Mouse (Mus musculus) central nervous system, embryonic 18 days (tissue): Measurements from ENCODE around the gene Wdhd1. TPM values are rescaled to one million over a fixed set of nuclear protein-coding genes. Genes with fewer than 3 reads are reported as not detected.

Experiments
- polyA plus RNA-seq: library from polyadenylated mRNA; depleted of rRNA; stranded (reverse); fragments of >200 nt; gene quantifications from 2 replicates; pipeline ENCODE4 v1.2.3, GENCODE M21; 2012; rRNA removed

Gene Wdhd1
- 9.7 and 11.4 TPM in 2 replicates for polyA plus RNA-seq

GRCm38 (mm10) chr14:47276637-47277393 lies at the start of gene Wdhd1, which contains the start of gene Socs4:
Wdhd1 (minus strand) TSS chr14:47276857.
Socs4 (plus strand) TSS chr14:47276931.

GRCm38 (mm10) chr14:47297785-47298407 lies 21.2 kb upstream of the Wdhd1 start, which contains the start of gene Mapk1ip1l:
Mapk1ip1l (plus strand) TSS chr14:47298266.

Other genes starting within 250 kb of the Wdhd1 start
- 4.2 and 4.6 TPM in 2 replicates for gene Gch1, start 87.4 kb downstream of the Wdhd1 start, polyA plus RNA-seq
- 5.3 TPM in 2 replicates for gene Socs4, start 74 bp upstream of the Wdhd1 start, polyA plus RNA-seq
- gene Mapk1ip1l, start 21.4 kb upstream of the Wdhd1 start, polyA plus RNA-seq: 39.8 and 40.1 TPM in 2 replicates
- 5.5 and 19.6 TPM in 2 replicates for gene Lgals3, start 90.9 kb upstream of the Wdhd1 start, polyA plus RNA-seq
- gene Dlgap5, start 141.6 kb upstream of the Wdhd1 start, polyA plus RNA-seq: 6.5 and 6.9 TPM in 2 replicates
- gene Fbxo34, start 173.6 kb upstream of the Wdhd1 start, polyA plus RNA-seq: 21.4 and 23.3 TPM in 2 replicates